Mouse (Mus musculus) CH12.LX (cell line): ENCODE measurements at regions not wholly inside any gene's neighbourhood (a gene's known extent, or its start where the extent isn't known, plus 50 kb on each side); places are given as distances from the start of the nearest gene placed in this dataset.

ENCODE experiments used
- DNase-seq: peaks from one replicate; pipeline ENCODE4 v3.0.0-alpha.2; 2013; ENCODE audit errors: extremely low read depth
- H3K27ac ChIP-seq: 2 replicates; pipeline ENCODE4 v1.5.1; 2012; ENCODE audit warnings: low read depth, mild to moderate bottlenecking, control low read depth, moderate library complexity; ENCODE audit not compliant: insufficient read depth
- H3K27me3 ChIP-seq: replicated peaks from 2 replicates; pipeline ENCODE3; 2012; ENCODE audit warnings: inconsistent platforms
- H3K36me3 ChIP-seq, 2 experiments: replicated peaks in 1 of 2; 2 replicates each; pipeline versions ENCODE3 to v1.6.1; 2012; ENCODE audit warnings: inconsistent platforms in 1 of 2, low read length in 1 of 2, mild to moderate bottlenecking in 1 of 2, mixed read lengths in 1 of 2, moderate library complexity in 1 of 2; ENCODE audit not compliant: control insufficient read depth in 1 of 2, insufficient read depth in 1 of 2
- H3K4me1 ChIP-seq, 2 experiments: 2 replicates each; pipeline ENCODE4 v1.6.1; 2012; ENCODE audit warnings: inconsistent platforms in 1 of 2, moderate library complexity in 1 of 2; ENCODE audit not compliant: insufficient read depth in 2 of 2, control insufficient read depth in 1 of 2
- H3K4me2 ChIP-seq: 2 replicates; pipeline ENCODE4 v1.6.1; 2012; ENCODE audit warnings: low read depth, mild to moderate bottlenecking, control low read depth; ENCODE audit not compliant: poor library complexity, insufficient read depth, severe bottlenecking
- H3K4me3 ChIP-seq, 3 experiments: fragments of 150-350 bp in 1 of 3; sonication (generic) in 1 of 3; replicated peaks in 1 of 3; 2 replicates each; pipeline versions ENCODE3 to v1.5.1; 2011 to 2012; ENCODE audit warnings: low read depth in 2 of 3, low read length in 2 of 3, mild to moderate bottlenecking in 2 of 3, moderate library complexity in 2 of 3, control low read depth in 1 of 3, improper control_type of control experiment in 1 of 3, inconsistent platforms in 1 of 3, mixed read lengths in 1 of 3; ENCODE audit not compliant: poor library complexity in 1 of 3
- H3K79me2 ChIP-seq: replicated peaks from 2 replicates; pipeline ENCODE4 v1.6.1; 2012; ENCODE audit warnings: mild to moderate bottlenecking, moderate library complexity; ENCODE audit not compliant: control insufficient read depth, poor library complexity, insufficient read depth, severe bottlenecking; ENCODE audit errors: extremely low read depth
- H3K9ac ChIP-seq: 2 replicates; pipeline ENCODE4 v1.6.1; 2012; ENCODE audit warnings: low read depth, mild to moderate bottlenecking, control low read depth, moderate library complexity; ENCODE audit not compliant: insufficient read depth
- H3K9me3 ChIP-seq: replicated peaks from 2 replicates; pipeline ENCODE3; 2012; ENCODE audit warnings: low read length, inconsistent platforms, mixed read lengths
- BHLHE40 ChIP-seq: IDR thresholded peaks from 2 replicates; pipeline ENCODE4 v1.6.1; 2011; ENCODE audit warnings: mild to moderate bottlenecking, low read depth, low read length, improper control_type of control experiment
- E2F4 ChIP-seq: IDR thresholded peaks from 2 replicates; pipeline ENCODE4 v1.6.1; 2011; ENCODE audit warnings: low read depth, low read length, improper control_type of control experiment; ENCODE audit not compliant: insufficient replicate concordance
- ELF1 ChIP-seq: IDR thresholded peaks from 2 replicates; pipeline ENCODE4 v1.6.1; 2014; ENCODE audit warnings: low read depth, mild to moderate bottlenecking, inconsistent platforms, low read length, improper control_type of control experiment
- EP300 ChIP-seq: IDR thresholded peaks from 2 replicates; pipeline ENCODE4 v1.6.1; 2011; ENCODE audit warnings: low read length, improper control_type of control experiment
- HCFC1 ChIP-seq: IDR thresholded peaks from 2 replicates; pipeline ENCODE4 v1.6.1; 2012; ENCODE audit warnings: low read depth, mild to moderate bottlenecking, inconsistent platforms, low read length, improper control_type of control experiment
- JUN ChIP-seq: IDR thresholded peaks from 2 replicates; pipeline ENCODE4 v1.6.1; 2011; ENCODE audit warnings: low read depth, mild to moderate bottlenecking, low read length, improper control_type of control experiment, moderate library complexity; ENCODE audit not compliant: insufficient read depth
- MAFK ChIP-seq: IDR thresholded peaks from 2 replicates; pipeline ENCODE4 v1.6.1; 2011; ENCODE audit warnings: low read length, improper control_type of control experiment; ENCODE audit not compliant: insufficient replicate concordance
- MAX ChIP-seq: IDR thresholded peaks from 2 replicates; pipeline ENCODE4 v1.6.1; 2011; ENCODE audit warnings: low read length, improper control_type of control experiment
- MXI1 ChIP-seq: IDR thresholded peaks from 2 replicates; pipeline ENCODE4 v1.6.1; 2011; ENCODE audit warnings: mild to moderate bottlenecking, low read depth, low read length, improper control_type of control experiment
- NRF1 ChIP-seq: IDR thresholded peaks from 2 replicates; pipeline ENCODE4 v1.6.1; 2014; ENCODE audit warnings: low read depth, mild to moderate bottlenecking, inconsistent platforms, low read length, improper control_type of control experiment, moderate library complexity
- PAX5 ChIP-seq: IDR thresholded peaks from 2 replicates; pipeline ENCODE4 v1.6.1; 2012; ENCODE audit warnings: low read length, inconsistent platforms, mixed read lengths
- POLR2AphosphoS2 ChIP-seq: IDR thresholded peaks from 2 replicates; pipeline ENCODE4 v1.6.1; 2011; ENCODE audit warnings: low read depth, low read length, improper control_type of control experiment
- RAD21 ChIP-seq: IDR thresholded peaks from 2 replicates; pipeline ENCODE4 v1.6.1; 2011; ENCODE audit warnings: low read depth, mild to moderate bottlenecking, low read length, improper control_type of control experiment, moderate library complexity
- RCOR1 ChIP-seq: conservative IDR thresholded peaks from 2 replicates; pipeline ENCODE4 v1.6.1; 2012; ENCODE audit warnings: low read depth, mild to moderate bottlenecking, inconsistent platforms, low read length, improper control_type of control experiment
- SIN3A ChIP-seq: IDR thresholded peaks from 2 replicates; pipeline ENCODE4 v1.6.1; 2012; ENCODE audit warnings: low read length, improper control_type of control experiment, inconsistent platforms
- ZC3H11A ChIP-seq: IDR thresholded peaks from 2 replicates; pipeline ENCODE4 v1.6.1; 2012; ENCODE audit warnings: low read depth, mild to moderate bottlenecking, inconsistent platforms, low read length, improper control_type of control experiment
- ZMIZ1 ChIP-seq: IDR thresholded peaks from 2 replicates; pipeline ENCODE4 v1.6.1; 2012; ENCODE audit warnings: low read depth, mild to moderate bottlenecking, inconsistent platforms, low read length, improper control_type of control experiment
- ZNF384 ChIP-seq: IDR thresholded peaks from 2 replicates; pipeline ENCODE4 v1.6.1; 2012; ENCODE audit warnings: low read depth, low read length, improper control_type of control experiment, inconsistent platforms
- dilution Hi-C: fragments of 300-500 bp; cut with MboI; formaldehyde crosslinking; loops from 2 replicates; pipeline ENCODE4 v1.14.3; 2020; ENCODE audit warnings: low sequenced_read_pairs; ENCODE audit not compliant: extremely low pct_unique_long_range_greater_than_20kb, extremely low pct_ligation_motif_present
- in situ Hi-C: fragments of 300-500 bp; cut with MboI; formaldehyde crosslinking; loops from 3 replicates; pipeline ENCODE4 v1.14.3; 2019; ENCODE audit warnings: low sequenced_read_pairs, low pct_ligation_motif_present, low pct_unique_long_range_greater_than_20kb, mixed read lengths

GRCm38 (mm10) chr14:102215267-102215964 lies 485.7 kb downstream of the Lmo7 start:
- in situ Hi-C loops = no loop called here
- Histone ChIP-seq H3K9ac (no peak overlapping the region), H3K4me3 (no peak overlapping the region), H3K27ac (no peak overlapping the region), H3K4me1 (no peaks in the 10 kb centered on the region), H3K9me3 (no peaks in the 10 kb centered on the region), H3K4me2 (no peak overlapping the region), H3K27me3 (no peaks in the 10 kb centered on the region), H3K79me2 (no peaks in the 10 kb centered on the region), H3K36me3 (no peaks in the 10 kb centered on the region)
- dilution Hi-C loops = no loop called here
- no peak for TF ChIP-seq PAX5
- no peak for TF ChIP-seq RAD21
- no peak for TF ChIP-seq SIN3A
- TF ChIP-seq E2F4 = no peak
- TF ChIP-seq EP300 = no peak
- TF ChIP-seq RCOR1 = no peak
- TF ChIP-seq ZMIZ1 = no peak
- TF ChIP-seq ELF1 = no peak
- no peak for TF ChIP-seq POLR2AphosphoS2
- no peak for TF ChIP-seq MAFK
- no peak for DNase-seq

GRCm38 (mm10) chr14:102212079-102212478 lies 482.3 kb downstream of the Lmo7 start:
- Histone ChIP-seq H3K4me2 (no peak overlapping the region), H3K27ac (no peak overlapping the region), H3K4me1 (no peaks in the 10 kb centered on the region), H3K9ac (no peak overlapping the region), H3K4me3 (no peak overlapping the region), H3K36me3 (no peaks in the 10 kb centered on the region), H3K79me2 (no peaks in the 10 kb centered on the region), H3K9me3 (no peaks in the 10 kb centered on the region), H3K27me3 (no peaks in the 10 kb centered on the region)
- dilution Hi-C loops (no loop called here), in situ Hi-C loops (no loop called here)
- TF ChIP-seq MXI1 = no peak
- TF ChIP-seq ZNF384 = no peak
- no peak for TF ChIP-seq SIN3A
- no peak for DNase-seq

GRCm38 (mm10) chr14:102204881-102205671 lies 475.3 kb downstream of the Lmo7 start:
- H3K4me3 ChIP-seq = no peak overlapping the region
- no peak overlapping the region for H3K4me2 ChIP-seq
- no peak for DNase-seq
- H3K27ac ChIP-seq = no peak overlapping the region
- no peaks in the 10 kb centered on the region for H3K4me1 ChIP-seq
- no peaks in the 10 kb centered on the region for H3K27me3 ChIP-seq
- in situ Hi-C loops (no loop called here), dilution Hi-C loops (no loop called here)
- H3K9me3 ChIP-seq = no peaks in the 10 kb centered on the region
- TF ChIP-seq RAD21 = no peak
- TF ChIP-seq ZC3H11A = no peak
- no peak for TF ChIP-seq BHLHE40
- TF ChIP-seq MAFK = no peak
- TF ChIP-seq MAX = no peak
- no peak for TF ChIP-seq EP300
- no peak for TF ChIP-seq JUN
- no peak for TF ChIP-seq NRF1
- TF ChIP-seq POLR2AphosphoS2 = no peak
- TF ChIP-seq HCFC1 = no peak
- H3K9ac ChIP-seq = no peak overlapping the region
- no peaks in the 10 kb centered on the region for H3K36me3 ChIP-seq
- H3K79me2 ChIP-seq = no peaks in the 10 kb centered on the region
